Mouse (Mus musculus) stomach, postnatal 0 days (tissue): ENCODE measurements around the gene Rpl27a. TPM values are rescaled to one million over a fixed set of nuclear protein-coding genes. Genes with fewer than 3 reads are reported as not detected.
A peak's percentile ranks its signal among the peaks of the same experiment; 100 is the strongest.

Source experiments
- ATAC-seq: fragments of 200-750 bp; cut with Nextera tagmentation; 2 replicates; pipeline ENCODE4 v1.8.0; 2017; ENCODE audit not compliant: low FRiP score, low TSS enrichment
- DNase-seq: peaks from one replicate; pipeline ENCODE4 v3.0.0-alpha.2; 2016; ENCODE audit warnings: low spot score
- H3K27ac ChIP-seq: fragments of 300-500 bp; sonication (generic); replicated peaks from 2 replicates; pipeline ENCODE4 v1.5.1; 2014; ENCODE audit warnings: mild to moderate bottlenecking, control low read depth
- H3K27me3 ChIP-seq: fragments of 300-500 bp; sonication (generic); 2 replicates; pipeline ENCODE4 v1.6.1; 2014; ENCODE audit warnings: low read length; ENCODE audit not compliant: control insufficient read depth, insufficient read depth
- H3K36me3 ChIP-seq: fragments of 300-500 bp; sonication (generic); 2 replicates; pipeline ENCODE4 v1.6.1; 2014; ENCODE audit warnings: low read length, mixed read lengths; ENCODE audit not compliant: control insufficient read depth, insufficient read depth
- H3K4me1 ChIP-seq: fragments of 300-500 bp; sonication (generic); replicated peaks from 2 replicates; pipeline ENCODE4 v1.6.1; 2014; ENCODE audit warnings: antibody characterized with exemption; ENCODE audit not compliant: control insufficient read depth, insufficient read depth
- H3K4me2 ChIP-seq: fragments of 300-500 bp; sonication (generic); replicated peaks from 2 replicates; pipeline ENCODE4 v1.6.1; 2014; ENCODE audit warnings: low read depth, mild to moderate bottlenecking, control low read depth, moderate library complexity
- H3K4me3 ChIP-seq: fragments of 300-500 bp; sonication (generic); 2 replicates; pipeline ENCODE4 v1.5.1; 2014; ENCODE audit warnings: low read depth, low read length, control low read depth
- H3K9ac ChIP-seq: fragments of 300-500 bp; sonication (generic); 2 replicates; pipeline ENCODE4 v1.6.1; 2014; ENCODE audit warnings: mild to moderate bottlenecking, low read length, control low read depth, mixed read lengths
- H3K9me3 ChIP-seq: fragments of 300-500 bp; sonication (generic); 2 replicates; pipeline ENCODE4 v1.6.1; 2016; ENCODE audit warnings: low read length; ENCODE audit not compliant: control insufficient read depth
- CTCF ChIP-seq: IDR thresholded peaks from 2 replicates; pipeline ENCODE4 v1.5.1; 2016; ENCODE audit warnings: antibody characterized with exemption, low read depth, mild to moderate bottlenecking, moderate library complexity
- EP300 ChIP-seq: optimal IDR thresholded peaks from 2 replicates; pipeline ENCODE3; 2016; ENCODE audit warnings: antibody characterized with exemption
- WGBS: fragments of 180-500 bp; shearing (Covaris S2); extraction: QIAGEN DNeasy Blood & Tissue Kit; methylation state at CpG from one replicate; pipeline ENCODE4 v1.1.7; 2014; 5-methylcytosine and 5-hydroxymethylcytosine counted together
- polyA plus RNA-seq: library from polyadenylated mRNA; unstranded; fragments of >200 nt; fragmentation: Nextera tagmentation; extraction: Ambion mirVana; gene quantifications from 2 replicates; pipeline ENCODE4 v1.2.1, GENCODE M21; 2015

The Rpl27a gene
- polyA plus RNA-seq, 1 experiment from 2014 or later: 123 TPM

DNA sequence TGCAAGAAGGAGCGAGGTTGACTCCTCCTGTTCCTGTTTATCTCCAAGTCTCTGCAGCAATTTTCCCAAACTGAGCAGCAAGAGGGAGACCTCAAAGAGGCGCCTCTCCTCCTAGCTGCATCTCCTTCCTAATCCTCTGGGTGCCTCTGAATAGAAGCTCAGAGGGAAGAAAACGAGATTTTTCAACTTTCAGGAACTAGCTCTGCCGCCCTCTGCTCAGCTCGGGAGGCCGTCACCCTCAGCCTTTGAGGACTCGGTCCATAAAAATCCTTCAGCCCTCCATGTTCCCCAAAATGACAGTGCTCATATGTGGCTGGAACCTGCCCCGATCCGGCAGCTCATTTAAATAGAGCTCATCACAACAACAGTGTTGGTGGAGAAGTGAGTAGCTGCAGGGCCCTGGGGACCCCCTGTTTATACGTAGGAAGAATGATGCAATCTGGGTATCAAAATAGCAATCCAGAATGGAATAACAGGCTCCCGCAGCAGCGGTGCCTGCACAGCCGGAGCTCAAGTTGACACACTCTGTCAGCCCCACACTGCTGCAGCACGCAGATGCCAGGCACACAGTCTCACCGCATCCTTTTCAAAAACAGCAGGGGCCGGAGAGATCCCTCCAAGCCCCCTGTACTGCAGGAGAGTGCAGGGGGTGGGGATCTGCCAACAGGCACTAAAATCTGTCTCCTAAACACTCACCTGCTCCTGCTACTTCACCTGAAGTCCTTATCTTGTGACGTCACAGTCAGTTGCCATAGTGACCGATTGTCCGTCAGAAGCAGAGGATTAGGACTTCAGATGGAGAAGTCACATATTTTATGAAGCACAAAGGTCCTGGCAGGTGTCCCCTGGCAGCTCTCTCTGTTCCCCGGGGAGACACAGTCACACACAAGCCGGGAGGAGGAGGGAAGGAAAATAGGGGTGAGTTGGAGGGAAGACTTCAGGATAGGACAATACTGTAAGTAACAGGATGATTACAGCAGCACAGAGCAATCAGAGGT lies 25.3 kb upstream of the Rpl27a start:
- peak; percentile 26 for DNase-seq
- Histone ChIP-seq H3K27me3 (no peaks in the 10 kb centered on the region), H3K9ac (no peak overlapping the region), H3K27ac (no peak overlapping the region), H3K9me3 (no peaks in the 10 kb centered on the region), H3K4me1 (no peaks in the 10 kb centered on the region), H3K36me3 (no peaks in the 10 kb centered on the region), H3K4me3 (no peak overlapping the region), H3K4me2 (peak overlapping the region; percentile 23)
- 17% methylated on average over 21 of the region's 21 CpGs for WGBS
- ATAC-seq: 0 out of 2 replicates have a peak, but pooled peaks have one; percentile 24
- TF ChIP-seq EP300 (no peak), CTCF (no peak)

DNA sequence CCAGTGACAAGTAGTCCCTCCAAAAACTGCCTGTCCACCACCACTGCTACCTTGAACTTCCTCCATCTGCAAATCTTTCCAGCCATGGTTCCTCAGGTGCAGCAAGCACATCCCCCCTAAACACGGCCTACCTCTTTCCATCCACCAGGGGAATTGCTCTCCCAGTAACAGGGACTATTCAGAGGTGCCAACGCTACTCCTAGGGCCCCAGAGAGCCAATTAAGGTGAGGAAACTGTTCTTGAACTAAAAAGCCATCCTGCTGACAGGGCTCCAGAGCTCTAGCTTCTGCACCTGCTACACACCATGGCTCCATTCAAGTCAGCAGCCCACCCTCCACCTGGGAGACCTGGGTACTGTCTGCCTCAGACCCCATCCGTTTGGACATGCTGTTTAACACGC lies 21.4 kb upstream of the Rpl27a start:
- Histone ChIP-seq H3K27me3 (no peaks in the 10 kb centered on the region), H3K4me2 (no peak overlapping the region), H3K9me3 (no peaks in the 10 kb centered on the region), H3K4me3 (no peak overlapping the region), H3K36me3 (no peaks in the 10 kb centered on the region), H3K4me1 (no peaks in the 10 kb centered on the region), H3K27ac (no peak overlapping the region), H3K9ac (no peak overlapping the region)
- 56% methylated on average over 4 of the region's 4 CpGs for WGBS
- TF ChIP-seq CTCF: no peak
- no peak for TF ChIP-seq EP300
- no peak for DNase-seq
- no peak for ATAC-seq

DNA sequence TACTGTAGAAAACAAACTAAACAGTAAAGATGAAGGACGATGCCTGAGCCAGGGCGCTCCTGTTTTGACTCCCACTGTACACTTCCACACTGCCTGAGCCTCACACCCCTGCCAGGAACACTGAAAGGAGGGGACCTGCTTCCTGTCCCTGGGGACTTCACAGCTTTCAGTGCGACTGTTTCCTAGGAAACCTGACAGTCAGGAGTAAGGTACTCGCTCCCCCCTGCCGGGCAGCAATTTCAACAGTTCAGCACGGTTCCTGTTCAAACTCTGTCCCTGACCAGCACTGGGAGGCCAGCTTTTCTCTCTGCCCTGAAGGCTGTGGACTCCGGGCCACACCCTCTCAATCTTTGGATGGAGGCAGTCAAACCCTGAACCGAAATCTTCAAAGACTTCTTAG lies 11.8 kb upstream of the Rpl27a start:
- Histone ChIP-seq H3K9ac (no peak overlapping the region), H3K27me3 (no peaks in the 10 kb centered on the region), H3K27ac (no peak overlapping the region), H3K9me3 (no peaks in the 10 kb centered on the region), H3K36me3 (no peaks in the 10 kb centered on the region), H3K4me3 (no peak overlapping the region), H3K4me2 (no peak overlapping the region), H3K4me1 (no peaks in the 10 kb centered on the region)
- TF ChIP-seq EP300 (no peak), CTCF (no peak)
- no peak for DNase-seq
- WGBS: 11% methylated on average over 8 of the region's 8 CpGs
- no peak for ATAC-seq

DNA sequence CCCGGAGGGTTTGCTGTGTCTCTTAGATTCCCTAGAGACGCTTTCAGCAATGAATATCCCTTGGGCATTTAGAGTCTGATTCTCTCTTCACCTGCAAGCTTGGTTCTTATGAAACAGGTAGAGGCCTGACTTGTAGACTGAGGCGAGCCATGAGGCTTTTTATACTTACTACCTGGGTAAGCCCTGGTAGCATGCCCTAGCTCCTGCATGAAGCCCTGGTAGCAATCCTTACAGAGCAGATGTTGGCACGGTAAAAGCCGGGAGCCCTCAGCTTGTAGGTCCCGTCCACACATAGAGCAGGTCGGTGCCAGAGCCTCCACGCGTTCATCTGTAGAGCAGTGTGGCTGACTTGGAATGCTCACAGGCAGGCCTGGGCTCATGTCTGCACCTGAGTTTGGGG lies 11.4 kb upstream of the Rpl27a start:
- DNase-seq: no peak
- no peak overlapping the region for H3K27ac ChIP-seq
- WGBS: 49% methylated on average over 9 of the region's 9 CpGs

DNA sequence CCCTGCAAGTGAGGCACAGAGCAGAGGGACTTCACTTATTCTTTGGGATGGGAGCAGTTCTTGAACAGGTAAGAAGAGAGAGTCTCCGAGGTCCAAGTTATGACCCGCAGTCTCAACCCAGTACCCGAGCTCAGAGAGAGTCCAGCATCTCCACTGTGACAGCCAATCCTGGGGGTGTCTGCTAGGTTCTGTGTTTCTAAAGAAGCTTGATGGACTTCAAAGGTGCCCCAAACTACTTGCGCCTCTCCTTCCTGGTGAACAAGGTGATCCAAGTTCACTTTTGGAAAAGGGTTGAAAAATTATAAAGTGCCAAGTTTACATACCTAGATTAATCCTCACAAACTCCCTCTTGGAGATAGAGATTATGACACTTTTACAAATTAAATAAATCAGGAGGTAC lies 10.9 kb upstream of the Rpl27a start, which contains the start of gene Trim66:
Gene Trim66 (minus strand): TSS at position 101 of the 400 bp plus-strand sequence.
- DNase-seq (no peak), ATAC-seq (no peak)
- no peaks in the 10 kb centered on the region for H3K4me1 ChIP-seq
- no peak within 1 kb of the TSS for H3K9ac ChIP-seq
- no peak within 1 kb of the TSS for H3K4me2 ChIP-seq
- no peak within 1 kb of the TSS for H3K4me3 ChIP-seq
- no peak for TF ChIP-seq EP300
- TF ChIP-seq CTCF: no peak
- H3K27me3 ChIP-seq: no peaks in the 10 kb centered on the region
- H3K27ac ChIP-seq: no peak within 1 kb of the TSS
- WGBS: 90% methylated on average over 4 of the region's 4 CpGs
- no peaks in the 10 kb centered on the region for H3K9me3 ChIP-seq
- H3K36me3 ChIP-seq: no peaks in the 10 kb centered on the region

More for the DNA sequence above, 11.4 kb upstream of the Rpl27a start:
- Histone ChIP-seq H3K9me3 (no peaks in the 10 kb centered on the region), H3K36me3 (no peaks in the 10 kb centered on the region), H3K4me2 (no peak overlapping the region), H3K27me3 (no peaks in the 10 kb centered on the region), H3K4me1 (no peaks in the 10 kb centered on the region), H3K4me3 (no peak overlapping the region), H3K9ac (no peak overlapping the region)
- no peak for ATAC-seq
- TF ChIP-seq EP300: no peak
- TF ChIP-seq CTCF: no peak

DNA sequence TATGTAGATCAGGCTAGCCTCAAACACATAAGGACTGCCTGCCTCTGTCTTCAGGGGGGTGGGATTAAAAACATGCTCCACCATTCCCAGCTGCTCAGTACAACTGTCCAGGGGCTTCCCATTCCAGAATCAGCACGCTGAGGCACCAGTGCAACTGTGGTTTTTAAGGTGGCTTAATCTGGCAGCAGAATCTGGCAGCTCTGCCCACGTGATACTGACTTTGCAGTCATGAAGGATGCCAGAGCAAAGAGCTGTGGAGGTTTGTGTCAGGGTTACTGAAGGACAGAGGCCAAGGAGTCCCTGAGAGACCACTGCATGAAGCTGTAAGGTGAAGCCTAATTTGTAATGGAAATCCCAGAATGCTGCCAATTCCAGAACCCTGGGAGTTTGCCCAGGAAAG lies 8.1 kb upstream of the Rpl27a start:
- Histone ChIP-seq H3K27ac (no peak overlapping the region), H3K36me3 (no peaks in the 10 kb centered on the region), H3K9ac (no peak overlapping the region), H3K27me3 (no peaks in the 10 kb centered on the region), H3K4me2 (no peak overlapping the region), H3K4me3 (no peak overlapping the region), H3K9me3 (no peaks in the 10 kb centered on the region), H3K4me1 (no peaks in the 10 kb centered on the region)
- no peak for TF ChIP-seq CTCF
- TF ChIP-seq EP300: no peak
- 65% methylated on average over 2 of the region's 2 CpGs for WGBS
- DNase-seq (no peak), ATAC-seq (no peak)
